Mouse (Mus musculus) adrenal gland, postnatal 36 days (tissue): ENCODE measurements around the gene Znrf4. TPM values are rescaled to one million over a fixed set of nuclear protein-coding genes. Genes with fewer than 3 reads are reported as not detected.

Source experiments
- DNase-seq, 2 experiments: peaks; one replicate each; pipeline ENCODE4 v3.0.0; 2021; ENCODE audit warnings: mixed read lengths in 1 of 2
- total RNA-seq, 2 experiments: library from RNA; stranded (reverse); gene quantifications; 2 replicates each; pipeline ENCODE4 v1.2.3; 2021

Znrf4 gene
- total RNA-seq, 2 experiments from 2014 or later: not detected

DNA sequence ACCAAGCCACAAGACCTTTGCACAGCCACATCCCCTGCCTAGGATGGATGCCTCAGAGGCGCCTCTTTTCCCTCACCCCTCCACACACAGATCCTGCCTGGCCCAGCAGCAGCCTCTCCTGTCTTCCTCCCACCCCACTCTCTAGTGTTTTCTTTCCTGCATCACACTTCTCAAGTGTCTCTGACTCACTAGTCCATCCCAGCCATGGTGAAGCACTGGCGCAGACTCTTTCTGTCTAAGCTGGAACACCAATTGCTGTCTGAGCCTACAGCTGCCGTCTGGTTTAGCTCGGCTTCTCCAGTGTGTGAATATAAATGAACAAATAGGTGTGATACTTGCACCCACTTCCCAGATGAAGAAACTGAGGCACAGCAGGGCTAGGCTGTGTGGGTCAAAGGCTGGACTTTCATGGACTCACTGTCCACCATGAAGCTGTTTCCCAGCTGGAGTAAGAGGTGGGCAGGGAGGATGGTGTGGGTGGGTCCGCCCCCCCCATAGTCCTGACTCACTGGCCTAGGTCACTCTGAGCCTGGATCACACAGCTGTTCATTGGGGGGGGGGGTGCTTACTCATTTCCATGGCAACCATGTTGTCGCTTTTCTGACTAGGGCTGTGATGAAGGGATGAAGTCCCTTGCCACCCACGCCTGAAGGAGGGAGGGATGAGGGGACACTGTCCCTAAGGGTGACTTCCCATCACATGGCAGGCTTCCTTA is 21.6 kb downstream of the Znrf4 start:
- DNase-seq: no peak

DNA sequence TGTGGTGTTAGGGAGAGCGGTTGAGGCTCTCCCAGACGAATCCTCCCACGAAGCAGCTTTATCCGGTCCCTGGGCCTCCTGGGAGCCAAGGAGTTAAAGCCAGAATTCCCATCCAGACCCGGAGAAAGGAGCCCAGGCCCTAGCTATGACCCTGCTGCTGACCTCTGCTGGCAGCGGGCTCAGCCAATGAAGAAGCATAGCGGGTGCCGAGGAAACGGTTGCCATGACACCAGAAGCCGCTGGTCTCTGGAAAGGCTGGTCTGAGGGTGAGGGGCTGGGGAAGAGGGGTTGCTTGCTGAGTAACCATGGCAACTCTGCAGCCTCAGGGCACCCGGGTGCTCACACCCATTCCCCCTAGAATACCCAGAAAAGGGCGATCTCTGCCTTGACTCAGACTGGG is 24.2 kb downstream of the Znrf4 start:
- no peak for DNase-seq

DNA sequence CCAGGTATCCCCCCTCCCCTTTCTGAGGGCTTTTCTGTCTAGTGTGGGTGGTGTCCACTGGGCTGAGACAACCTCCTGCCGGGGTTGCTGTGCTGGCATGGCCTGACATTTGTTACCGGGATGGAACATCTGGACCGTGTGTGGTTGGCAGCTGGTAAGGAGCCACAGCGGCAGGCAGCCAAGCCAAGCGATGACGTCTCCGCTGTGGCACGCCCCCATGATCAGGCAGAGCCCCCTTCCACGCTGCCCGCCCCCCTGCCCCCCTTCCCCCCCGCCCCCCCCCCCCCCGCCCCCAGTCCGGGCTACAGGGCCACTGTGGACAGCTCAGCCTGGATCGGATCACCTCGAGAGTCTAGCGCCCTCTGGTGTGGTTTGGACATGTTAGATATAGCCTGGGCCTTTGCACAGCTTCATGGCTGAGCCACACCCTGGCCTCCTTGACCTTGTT is 24.8 kb downstream of the Znrf4 start:
- DNase-seq: peak; percentile 71 to 75

DNA sequence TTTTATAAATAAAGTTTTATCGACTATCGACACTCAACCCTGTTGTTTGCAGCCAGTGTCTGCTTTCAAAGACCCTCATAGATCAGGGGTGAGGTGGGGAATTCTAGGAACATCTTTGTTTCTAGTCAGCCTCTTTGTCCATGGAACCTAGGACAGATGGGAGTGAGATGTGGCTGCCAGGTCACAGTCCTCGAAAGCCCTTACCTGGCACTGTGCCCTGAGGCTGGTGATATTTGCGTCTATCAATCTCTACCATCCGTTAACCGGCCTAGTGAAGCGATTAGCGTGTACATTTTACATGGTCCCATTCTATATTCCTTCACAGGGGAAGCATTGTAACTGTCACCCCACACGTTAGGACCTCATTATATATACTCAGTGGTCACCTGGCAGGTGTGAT is 26.3 kb downstream of the Znrf4 start:
- DNase-seq: no peak

DNA sequence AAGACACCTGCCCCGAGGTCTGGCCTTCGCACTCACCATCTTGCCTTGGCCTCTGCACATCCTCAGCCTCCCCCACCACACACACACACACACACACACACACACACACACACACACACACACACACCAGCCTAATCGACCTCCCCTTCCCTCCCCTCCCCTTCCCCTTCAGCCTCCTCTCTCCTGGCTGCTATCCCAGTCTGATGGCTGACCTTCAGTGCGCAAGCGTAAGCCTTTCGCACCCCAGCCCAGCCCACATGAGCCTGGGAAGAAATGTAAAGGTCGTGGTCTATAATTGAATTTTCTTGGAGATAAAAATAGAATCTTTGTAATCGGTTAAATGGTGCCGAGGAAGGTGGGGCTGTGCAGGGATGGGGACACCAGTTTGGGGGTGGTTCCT is 27.1 kb downstream of the Znrf4 start:
- DNase-seq: peak; percentile 49 to 54

DNA sequence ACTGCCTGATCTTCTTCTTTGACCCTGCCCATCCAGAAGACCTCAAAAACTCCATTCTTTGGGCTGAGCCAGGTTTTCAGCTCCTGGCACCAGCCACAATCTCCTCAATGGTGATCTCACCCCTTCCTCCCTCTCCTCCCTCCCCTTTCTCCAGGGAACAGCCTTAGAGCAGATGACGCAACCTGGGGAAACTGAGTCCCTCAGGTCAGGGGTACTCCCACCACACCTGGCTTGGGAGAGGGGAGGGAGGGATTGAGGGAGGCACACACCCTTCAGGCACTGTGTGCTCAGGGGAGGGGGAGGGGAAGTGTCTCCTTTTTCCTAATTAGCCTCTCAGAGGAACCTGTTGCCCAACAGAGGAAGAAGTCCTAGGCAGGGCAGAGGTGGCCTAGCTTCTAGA is 29.6 kb downstream of the Znrf4 start:
- no peak for DNase-seq

DNA sequence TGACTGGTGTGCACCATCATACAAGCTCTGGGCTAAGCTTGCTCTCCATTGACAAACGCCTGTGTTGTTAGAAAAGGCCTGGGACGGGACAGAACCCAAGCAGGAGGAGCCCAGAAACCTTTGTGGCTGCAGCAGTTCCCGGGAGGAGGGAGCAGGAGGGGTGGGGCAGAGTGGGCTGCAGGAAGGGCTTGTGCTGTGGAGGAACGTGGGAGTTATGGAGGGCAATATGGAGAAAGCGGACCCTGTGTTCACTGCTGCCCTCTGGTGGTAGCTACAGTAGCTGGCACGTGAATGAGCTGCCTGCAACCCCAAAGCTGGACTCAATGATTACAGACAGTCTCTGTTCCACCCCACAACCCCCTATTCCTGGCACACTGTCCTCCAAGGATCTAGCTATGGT is 32.9 kb downstream of the Znrf4 start:
- peak; percentile 77 to 85 for DNase-seq

DNA sequence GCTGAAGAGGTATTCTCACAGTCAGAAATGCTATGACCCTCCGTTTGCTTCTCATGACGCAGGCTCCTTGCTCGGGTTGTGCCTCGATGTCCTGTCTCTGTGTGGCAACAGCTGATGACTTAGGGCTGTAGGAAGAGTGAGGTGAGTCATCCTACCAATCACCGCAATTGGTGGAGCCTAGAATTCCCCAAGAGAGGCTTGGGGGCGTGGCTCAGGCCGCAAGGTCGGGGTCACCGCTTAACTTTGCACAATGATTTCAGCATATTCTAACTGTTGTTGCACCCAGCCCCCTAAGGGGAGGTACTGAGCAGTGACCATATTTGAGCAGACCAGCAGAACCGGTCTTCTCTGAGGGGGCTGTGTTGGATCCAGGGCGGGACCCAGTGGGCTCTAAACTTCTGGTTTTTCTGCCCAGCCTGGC is 34.0 kb downstream of the Znrf4 start:
- DNase-seq: peak; percentile 80 to 86

DNA sequence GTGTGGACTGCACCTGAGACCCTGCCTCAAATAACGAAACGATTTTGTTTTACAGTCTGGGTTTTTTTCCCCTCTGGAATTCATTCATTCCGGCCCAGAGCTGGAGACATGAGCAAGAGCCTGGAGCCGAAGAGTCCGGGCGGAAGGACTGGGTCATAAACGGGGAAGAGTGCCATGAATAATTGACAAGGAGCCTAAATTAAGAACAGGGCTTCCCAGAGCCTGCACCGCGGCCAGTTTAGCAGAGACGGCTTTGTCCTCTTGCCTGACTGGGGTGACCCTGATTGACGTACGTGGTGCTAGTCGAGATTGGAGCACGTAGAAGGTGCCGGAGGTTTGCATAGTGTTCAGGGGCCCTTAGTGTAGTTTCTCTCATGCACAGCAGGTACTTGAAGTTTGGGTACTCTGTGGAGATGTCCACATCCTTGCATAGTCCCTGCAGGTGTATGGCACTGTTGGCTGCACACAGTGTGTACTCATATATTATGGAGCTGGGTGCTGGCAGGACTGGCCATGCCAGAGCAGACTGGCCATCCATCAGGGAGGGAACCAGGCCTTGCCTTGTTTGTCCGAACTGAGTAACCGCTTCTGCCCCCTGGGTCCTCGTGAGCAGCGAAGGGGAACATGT is 34.9 kb downstream of the Znrf4 start:
- DNase-seq: no peak

DNA sequence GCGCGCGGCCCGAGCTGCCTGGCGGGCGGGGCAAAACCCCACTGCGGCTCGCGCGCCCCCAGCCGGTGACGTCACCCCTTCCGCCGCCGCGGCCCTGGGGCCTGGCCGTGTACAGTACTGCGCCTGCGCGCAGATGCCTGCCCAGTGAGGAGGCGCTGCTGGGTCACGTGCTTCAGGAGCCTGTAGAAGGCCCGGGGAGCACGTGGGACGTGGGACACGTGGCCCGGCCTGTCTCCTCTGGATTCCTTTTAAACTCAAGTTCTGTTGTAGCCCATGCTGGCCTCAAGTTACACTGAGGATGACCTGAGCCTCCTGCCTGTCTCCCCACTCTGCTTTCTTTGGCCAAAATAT is 35.9 kb downstream of the Znrf4 start, which contains the start of gene Ptprs:
TSS of gene Ptprs (minus strand) at position 82 of the 351 bp plus-strand sequence.
- peak; percentile 96 to 97 for DNase-seq

DNA sequence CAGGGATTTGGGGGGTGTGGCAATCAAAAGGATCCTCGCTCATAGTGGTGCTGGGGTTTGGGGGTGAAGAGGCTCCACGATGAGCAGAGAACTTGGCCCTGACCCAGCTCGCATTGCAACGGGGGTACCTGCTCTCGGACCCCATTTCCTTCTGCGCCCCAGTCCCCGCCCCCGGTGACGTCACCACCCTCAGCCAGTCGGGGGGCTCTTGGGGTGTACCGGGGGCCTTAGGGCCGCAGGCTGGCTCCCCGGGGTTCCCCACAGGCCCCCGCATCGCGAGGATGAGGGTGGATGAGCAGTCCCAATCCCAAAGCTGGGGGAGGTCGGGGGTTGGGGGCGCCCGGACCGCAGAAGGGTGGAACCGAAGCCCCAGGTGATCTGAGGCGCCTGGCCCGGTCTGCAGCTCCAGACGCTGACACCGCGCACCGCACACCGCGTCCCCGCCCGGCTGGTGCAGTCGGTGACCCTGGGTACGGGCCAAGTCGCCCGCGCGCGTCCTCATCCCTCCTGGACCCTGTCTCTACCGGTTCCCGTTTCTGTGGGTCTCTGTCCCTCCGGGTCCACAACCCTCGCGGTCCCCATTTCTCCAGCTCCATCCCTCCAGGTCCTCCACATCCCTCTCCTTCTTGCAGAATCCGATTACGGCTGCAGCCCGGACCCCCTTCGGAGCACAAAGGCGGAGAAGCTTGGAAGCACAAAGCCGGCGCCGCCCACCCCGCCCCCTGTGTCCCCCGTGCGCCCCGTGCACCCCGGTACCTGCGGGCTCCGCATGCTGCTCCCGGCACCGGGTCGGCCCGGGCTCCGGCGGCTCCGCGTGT is 36.4 kb downstream of the Znrf4 start:
- peak; percentile 69 to 73 for DNase-seq

DNA sequence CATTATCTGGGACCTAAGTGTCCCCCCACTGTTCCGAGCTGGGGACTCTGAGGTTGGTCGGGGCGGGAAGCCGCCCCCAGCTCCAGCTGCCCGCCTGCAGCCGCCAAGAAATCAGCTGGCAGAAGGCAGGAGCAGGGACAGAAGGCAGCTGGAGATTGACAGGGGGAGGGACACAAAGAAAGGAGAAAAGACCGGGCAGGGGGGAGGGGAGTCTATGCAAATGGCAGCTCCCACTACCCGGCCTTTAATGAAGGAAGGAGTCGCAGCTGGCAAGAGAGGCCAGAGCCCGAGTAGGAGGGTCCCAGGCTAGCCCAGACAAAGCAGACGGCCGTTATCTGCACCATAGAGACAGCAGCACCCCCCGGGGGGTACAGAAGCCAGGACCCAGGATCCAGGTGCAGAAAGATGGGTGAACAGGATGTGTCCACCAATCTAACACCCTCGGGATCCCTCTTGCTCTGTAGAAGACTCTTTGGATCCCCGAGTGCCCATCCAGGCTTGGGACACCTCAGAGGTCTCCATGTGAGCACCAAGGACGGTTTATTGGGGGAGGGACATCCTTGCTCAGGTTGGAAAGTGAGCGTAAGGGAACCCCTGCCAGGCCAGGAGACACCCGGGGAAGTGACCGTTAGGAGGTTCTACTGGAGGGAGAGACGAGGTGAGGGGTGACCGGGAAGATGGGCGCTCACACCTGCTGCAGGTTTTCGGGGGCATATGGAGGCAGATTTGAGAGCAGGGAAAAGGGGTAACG is 37.2 kb downstream of the Znrf4 start:
- peak in 1 of 2 experiments; percentile 56 for DNase-seq

DNA sequence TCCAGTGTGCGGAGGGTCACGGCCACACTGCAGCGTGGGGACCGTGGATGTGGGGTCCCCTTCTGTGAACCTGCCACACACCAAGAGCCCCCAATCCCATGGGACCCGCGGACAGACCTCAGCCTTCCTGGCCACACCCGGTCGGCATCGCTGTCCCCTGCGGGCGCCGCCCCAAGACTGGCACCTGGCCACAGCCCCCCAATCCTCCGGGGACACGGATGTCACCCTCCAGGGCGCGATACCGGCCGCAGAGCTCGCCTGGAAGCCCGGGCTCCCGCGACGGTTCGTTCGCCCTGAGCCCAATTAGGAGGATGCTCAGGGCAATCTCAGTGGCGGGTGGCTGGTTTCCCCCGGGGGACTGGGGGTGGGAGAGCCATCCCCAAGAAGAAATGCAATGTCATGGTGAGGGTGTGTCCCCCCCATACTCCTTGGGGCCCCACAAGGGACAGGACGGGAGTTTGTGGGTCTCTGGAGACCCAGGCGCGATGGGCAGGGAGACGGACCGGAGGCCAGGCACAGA is 37.9 kb downstream of the Znrf4 start:
- no peak for DNase-seq

DNA sequence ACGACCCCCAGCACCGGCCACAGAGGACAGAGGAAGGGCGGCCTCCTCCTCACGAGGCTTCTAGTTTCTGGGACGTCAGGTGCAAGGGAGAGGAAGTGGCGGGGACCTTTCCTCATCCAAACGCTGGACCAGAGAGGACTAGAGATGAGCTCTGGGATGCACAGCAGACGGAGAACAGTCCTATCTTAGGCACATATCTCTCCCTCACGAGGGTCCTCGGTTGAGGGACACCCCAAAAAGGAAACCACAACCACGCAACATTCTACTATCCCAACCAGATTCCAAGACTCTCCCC is 38.7 kb downstream of the Znrf4 start:
- DNase-seq: no peak

DNA sequence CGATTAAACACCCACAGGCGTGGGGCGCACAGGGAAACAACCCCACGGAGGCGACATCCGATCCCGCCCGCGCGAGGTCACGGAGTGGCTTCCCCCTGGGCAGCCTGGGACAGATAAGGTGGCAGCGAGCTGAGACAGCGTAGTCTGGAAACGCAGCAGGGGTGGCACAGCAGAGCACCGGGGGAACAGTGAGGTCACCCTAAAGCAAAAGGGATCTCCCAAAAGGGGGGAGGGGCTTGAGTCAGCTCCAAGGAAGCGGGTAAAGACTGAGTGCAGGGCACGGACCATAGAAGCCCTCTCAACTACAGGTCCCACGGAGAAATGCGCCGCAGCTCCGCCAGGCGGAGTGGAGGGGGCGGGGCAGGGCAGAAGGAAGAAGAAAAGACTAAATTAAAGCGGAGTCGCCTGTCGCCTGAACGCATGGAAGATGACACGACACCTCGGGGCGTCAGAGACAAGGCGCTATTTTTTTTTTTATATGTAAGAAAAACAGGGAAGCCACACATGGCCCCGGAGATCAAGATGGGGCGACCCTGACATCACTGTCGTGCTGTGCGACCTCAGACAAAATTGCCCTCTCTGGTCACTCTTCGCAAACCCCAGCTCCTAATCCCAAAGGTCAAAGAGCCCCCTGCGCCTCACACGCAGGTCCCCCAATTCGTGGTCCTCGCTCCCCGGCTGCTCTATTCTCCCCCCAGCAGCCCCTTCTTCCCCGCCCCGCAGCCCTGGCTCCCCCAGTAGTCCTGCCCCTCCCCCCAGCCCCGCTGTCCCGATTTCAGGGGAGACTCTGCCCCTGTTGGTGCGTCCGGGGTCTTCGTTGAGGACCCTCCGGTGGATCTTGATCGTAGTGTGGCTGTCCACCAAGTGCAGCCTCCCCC is 39.3 kb downstream of the Znrf4 start:
- DNase-seq: peak; percentile 78 to 87

DNA sequence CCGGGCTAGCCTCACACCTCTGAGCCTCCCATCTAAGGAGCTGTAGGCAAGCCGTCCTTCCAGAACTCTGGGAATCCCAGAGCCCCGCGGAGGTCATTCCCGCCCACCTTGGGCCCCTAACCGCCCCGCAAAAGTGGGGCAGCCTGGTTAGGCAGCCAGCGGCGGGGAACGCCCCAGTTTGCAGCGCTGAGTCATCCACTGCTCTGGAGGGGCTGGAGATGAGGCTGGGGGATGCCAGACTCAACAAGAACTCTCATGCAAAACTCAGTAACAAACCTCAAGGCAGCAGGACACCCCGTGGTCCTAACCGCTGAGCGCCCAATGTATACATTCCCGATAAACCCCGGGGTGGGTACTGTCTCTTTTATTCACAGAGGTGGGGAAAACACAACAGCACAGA is 40.1 kb downstream of the Znrf4 start:
- peak; percentile 59 to 72 for DNase-seq

DNA sequence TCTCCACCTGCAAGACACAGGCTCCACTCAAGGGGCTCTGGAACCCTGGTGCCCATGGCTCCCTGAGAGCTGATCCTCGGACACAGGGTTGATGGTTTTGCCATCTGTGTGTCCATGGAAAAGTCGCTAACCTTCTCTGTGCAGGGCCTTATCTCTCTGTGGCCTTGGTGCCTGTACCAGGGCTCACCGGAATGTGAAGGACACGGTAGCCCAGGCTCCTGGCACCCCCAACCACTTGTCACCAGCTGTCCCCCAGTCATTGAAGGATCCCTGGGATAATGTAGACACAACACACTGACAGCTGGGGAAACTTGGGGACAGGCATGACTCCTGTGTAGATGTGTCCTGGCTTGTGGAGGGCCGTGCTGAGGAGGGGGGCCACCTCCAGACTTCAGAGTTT is 41.1 kb downstream of the Znrf4 start:
- DNase-seq: peak; percentile 66 to 75

DNA sequence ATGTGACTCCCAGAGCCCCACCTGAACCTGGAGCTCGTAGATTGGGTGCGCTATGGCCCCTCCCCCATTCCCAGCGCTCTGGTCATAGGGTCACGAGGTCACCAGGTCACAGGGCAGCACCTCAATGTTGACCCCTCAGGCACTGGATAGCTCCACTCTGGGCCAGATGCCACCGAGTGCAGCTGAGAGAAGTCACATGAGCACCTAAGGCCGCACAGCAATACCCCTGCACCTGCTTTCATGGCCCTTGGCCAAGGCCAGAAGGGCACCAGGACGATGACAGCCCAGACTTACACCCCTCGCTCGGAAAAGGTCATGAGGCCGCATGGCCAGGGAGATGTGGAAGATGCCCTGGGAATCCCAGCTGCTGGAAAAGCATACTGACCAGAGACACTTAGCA is 41.7 kb downstream of the Znrf4 start:
- no peak for DNase-seq

DNA sequence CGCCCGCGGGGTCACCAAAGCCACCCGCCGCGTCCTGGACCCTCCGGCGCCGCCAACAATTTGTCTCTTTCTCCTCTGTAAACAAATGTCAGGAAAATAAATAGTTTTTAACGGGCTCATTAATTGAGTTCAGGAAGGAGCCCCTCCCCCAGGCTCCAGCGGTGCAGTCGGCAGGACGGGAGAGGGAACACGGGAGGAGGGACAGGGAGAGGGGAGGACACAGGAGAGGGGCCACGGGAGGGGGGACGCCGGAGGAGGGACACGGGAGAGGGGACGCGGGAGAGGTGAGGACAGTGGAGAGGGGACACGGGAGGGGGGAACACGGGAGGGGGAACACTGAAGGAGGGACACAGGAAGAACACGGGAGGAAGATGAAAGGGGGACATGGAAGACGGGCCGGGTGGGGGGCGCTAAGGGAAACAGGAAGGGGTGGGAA is 42.2 kb downstream of the Znrf4 start:
- peak in 1 of 2 experiments; percentile 62 for DNase-seq

DNA sequence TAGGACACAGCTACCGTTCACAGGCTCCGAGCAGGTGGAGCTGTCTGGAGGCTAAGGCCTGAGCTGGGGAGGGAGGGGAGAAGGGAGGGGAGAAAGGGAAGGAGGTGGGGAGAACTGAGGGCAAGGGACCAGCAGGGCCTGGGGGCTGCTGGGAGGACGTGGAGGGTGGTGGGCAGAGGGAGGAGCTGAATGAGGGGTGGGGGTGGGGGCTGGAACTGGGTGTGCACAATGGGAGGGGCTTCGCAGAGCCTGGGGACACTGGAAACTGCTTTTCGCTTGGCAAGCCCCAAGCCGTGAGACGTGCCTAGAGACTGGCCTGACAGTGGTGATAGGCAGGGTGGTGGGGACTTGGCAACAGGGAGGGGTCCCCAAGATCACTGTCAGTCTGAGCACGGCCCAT is 43.0 kb downstream of the Znrf4 start:
- DNase-seq: no peak

DNA sequence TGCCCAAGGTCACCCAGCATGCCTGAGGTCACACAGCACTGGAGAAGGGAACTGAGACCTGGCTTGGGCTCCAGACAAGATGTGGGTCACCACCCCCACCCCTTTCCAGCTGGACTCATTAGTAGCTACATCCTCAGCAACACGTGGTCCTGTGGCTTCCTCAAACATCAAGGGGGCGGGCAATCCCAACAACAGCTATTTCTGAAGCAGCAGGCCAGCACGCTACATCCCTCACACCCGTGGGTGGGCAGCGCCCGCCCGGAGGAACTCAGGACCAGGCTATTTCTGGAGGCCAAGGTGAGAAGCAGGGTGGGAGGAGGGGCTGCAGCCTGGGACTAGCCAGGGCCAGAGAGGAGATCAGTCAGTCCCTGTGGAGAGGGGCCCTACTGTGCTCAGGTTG is 43.4 kb downstream of the Znrf4 start:
- DNase-seq: no peak
